Mouse (Mus musculus): ENCODE data around the gene Il10rb.

The Il10rb gene

GRCm38 (mm10) chr16:91398030-91398429 is 7.9 kb upstream of the Il10rb start:
- ChIA-PET CTCF (interaction anchor here in 1 of 4 experiments (0.6 kb wide), 1 partner anchor 42 kb away, joined by 3 read pairs; no protein-coding TSS in a partner anchor), POLR2A (no interaction called here)

DNA sequence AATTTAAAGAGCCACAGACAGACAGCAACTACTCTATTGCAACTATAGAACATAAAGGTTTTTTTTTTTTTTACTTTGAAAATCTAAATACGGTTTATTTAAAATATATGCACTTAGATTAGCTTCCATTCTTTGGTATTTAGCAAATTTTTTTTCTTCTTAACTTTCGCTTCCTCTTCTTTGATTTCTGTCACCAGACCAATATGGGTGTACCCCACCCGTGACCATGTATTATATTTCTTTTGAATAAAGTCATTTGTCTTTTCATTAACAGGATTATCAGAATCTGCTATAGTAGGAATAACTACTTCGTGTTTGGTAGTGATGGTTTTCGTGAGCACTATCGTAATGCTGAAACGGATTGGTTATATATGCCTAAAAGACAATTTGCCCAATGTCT is 7.0 kb upstream of the Il10rb start:
- POLR2A ChIA-PET: no interaction called here
- CTCF ChIA-PET: interaction anchor here in 2 of 4 experiments (0.6 to 0.7 kb wide), 3 partner anchors 17 to 139 kb away, joined by 3 read pairs; no protein-coding TSS in a partner anchor

GRCm38 (mm10) chr16:91401569-91402165 is 4.3 kb upstream of the Il10rb start:
- CTCF ChIA-PET: interaction anchor here in 1 of 4 experiments (1.5 kb wide), 1 partner anchor 43 kb away, joined by 5 read pairs; no protein-coding TSS in a partner anchor
- POLR2A ChIA-PET: no interaction called here

GRCm38 (mm10) chr16:91403784-91404183 is 2.2 kb upstream of the Il10rb start:
- ChIA-PET CTCF (no interaction called here), POLR2A (no interaction called here)

- CTCF ChIA-PET: no interaction called here
- POLR2A ChIA-PET: no interaction called here
Measured at GRCm38 (mm10) chr16:91404187-91404586, 1.8 kb upstream of the Il10rb start.

DNA sequence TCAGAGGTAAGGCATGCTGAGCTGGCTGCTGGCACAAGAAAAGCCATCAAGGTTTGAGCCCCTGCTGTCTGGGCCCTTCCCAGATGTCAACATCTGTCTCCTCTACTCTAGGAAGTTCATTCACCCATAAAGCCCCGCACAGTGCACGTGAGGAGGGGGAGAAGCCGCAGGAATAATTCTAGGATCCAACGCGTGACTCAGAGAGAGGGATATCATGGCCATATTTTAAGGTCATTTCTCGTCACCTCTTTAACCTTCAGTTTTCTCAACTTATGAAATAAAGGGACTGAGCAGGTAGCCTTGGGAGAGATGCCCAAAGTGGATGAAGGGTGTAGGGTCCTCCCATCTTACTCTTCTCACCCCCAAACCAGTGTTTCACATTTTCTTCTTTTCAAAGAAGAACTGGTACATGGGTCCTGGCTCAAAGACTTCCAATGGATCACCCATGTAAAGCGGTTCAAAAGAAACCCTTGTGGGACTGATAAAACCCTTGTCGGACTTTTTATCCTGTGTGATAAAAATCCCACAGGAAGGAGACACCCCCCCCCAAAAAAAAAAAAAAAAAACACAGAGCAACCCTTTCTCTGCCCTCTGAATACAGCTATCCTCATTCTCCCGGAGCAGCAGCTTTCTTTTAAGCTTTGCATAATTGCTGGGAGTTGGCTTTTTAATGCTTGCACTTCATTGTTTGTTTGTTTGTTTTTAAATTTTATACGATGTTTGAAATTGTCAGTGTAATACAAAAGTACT is 961 bp upstream of the Il10rb start:
- POLR2A ChIA-PET: interaction anchor here in 3 of 4 experiments (0.5 to 1.8 kb wide), 13 partner anchors 10 to 588 kb away, joined by 3 to 5 read pairs (median 4); partner anchors contain the start of genes Ifnar1 (in 3 of the 3), Gart (in 1 of the 3), Ifnar2 (in 1 of the 3) and Son (in 1 of the 3)
- CTCF ChIA-PET: interaction anchor here in 3 of 4 experiments (0.8 to 2.6 kb wide), 3 partner anchors 9 to 46 kb away, joined by 4 to 9 read pairs (median 4); no protein-coding TSS in a partner anchor

GRCm38 (mm10) chr16:91406585-91407220 is 739 bp downstream of the Il10rb start:
- ChIA-PET POLR2A (interaction anchor here in 3 of 4 experiments (0.6 to 2.0 kb wide), 13 partner anchors 10 to 240 kb away, joined by 3 to 7 read pairs (median 4); partner anchors contain the start of genes Ifnar1 (in 2 of the 3), Gart (in 1 of the 3) and Son (in 1 of the 3)), CTCF (interaction anchor here (0.7 to 2.6 kb wide), 6 partner anchors 11 to 1870 kb away, joined by 3 to 9 read pairs (median 4); no protein-coding TSS in a partner anchor)

DNA sequence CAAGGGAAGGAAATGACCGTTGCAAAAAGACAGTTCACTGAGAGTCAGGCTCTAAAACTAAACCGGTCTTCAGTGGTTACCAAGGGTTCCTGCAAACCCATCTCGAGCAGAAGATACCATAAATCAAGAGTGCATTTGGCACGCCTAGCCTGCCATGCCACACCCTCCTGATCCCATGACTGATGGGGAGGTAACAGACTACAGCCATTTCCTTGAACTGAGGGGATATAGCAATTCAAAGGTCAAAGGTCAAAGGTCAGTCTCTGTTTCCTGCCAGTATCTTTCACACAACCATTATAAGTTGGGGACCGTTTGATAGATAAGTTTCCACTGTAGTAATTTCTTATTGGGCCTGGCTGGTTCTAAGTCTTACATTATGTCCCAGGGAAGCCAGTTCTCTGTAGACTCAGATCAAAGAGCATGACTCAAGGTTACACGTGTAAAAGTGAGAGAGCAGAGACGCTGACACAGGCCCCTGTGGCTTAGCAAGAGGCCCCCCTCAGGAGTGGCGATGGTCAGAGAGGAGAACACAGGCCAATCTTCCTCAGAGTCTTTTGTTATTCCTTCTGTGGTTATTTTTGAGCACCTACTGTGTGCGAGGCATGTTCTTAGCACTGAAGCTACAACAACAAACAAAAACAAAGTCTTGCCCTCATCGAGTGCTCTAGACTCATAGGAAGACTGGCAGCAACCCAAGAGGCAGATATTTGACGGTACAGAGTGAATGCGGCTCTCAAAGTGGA is 7.3 kb downstream of the Il10rb start:
- POLR2A ChIA-PET: interaction anchor here in 1 of 4 experiments (0.6 to 0.7 kb wide), 2 partner anchors 22 to 540 kb away, joined by 3 read pairs; no protein-coding TSS in a partner anchor
- CTCF ChIA-PET: interaction anchor here in 1 of 4 experiments (0.5 kb wide), 1 partner anchor 190 kb away, joined by 3 read pairs; no protein-coding TSS in a partner anchor

DNA sequence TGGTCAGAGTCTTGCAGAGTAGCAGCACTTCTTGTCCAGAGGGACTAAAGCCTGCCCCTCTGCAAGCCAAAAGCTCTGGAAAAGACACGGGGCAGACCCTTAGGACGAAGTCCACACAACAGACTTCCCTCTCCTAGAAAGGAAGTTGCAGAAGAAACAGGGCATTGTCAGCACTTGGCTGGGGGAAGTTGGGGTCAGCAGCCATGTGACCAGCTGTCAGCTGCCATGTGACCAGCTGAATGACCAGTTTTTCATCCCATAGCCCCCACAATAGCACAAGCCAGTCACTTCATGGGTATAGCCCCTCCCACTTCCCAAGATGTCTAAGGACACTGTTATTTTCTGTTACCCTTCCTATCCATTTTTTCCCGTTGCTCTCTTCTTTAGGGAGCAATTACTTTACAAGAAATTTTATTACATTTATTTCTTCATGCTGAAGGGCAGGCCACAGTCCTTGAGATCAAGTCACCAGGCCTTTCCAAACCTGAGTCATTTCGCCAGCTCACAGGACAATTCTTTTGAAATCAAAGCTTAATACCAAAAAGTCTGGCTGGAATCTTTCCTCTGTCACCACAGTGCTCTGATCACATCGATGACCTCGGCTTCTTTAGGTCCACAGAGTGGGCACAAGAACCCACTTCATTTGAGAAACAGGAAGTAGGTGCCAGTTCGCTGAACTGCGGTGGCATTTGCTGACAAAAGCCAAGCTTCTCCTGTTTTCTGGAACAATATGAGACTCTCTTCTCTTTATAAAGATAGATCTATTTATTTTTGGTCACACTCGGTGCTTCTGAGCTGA is 9.6 kb downstream of the Il10rb start:
- ChIA-PET POLR2A (interaction anchor here in 3 of 4 experiments (0.6 to 1.5 kb wide), 3 partner anchors 10 to 301 kb away, joined by 3 to 4 read pairs (median 3); no protein-coding TSS in a partner anchor), CTCF (interaction anchor here in 2 of 4 experiments (0.6 to 0.7 kb wide), 2 partner anchors 17 to 35 kb away, joined by 3 read pairs; no protein-coding TSS in a partner anchor)

- POLR2A ChIA-PET: interaction anchor here in 2 of 4 experiments (0.6 to 1.5 kb wide), 2 partner anchors 16 to 300 kb away, joined by 3 to 4 read pairs; no protein-coding TSS in a partner anchor
- CTCF ChIA-PET: interaction anchor here in 3 of 4 experiments (0.6 to 0.7 kb wide), 4 partner anchors 18 to 351 kb away, joined by 3 to 10 read pairs (median 3); no protein-coding TSS in a partner anchor
Measured at GRCm38 (mm10) chr16:91416357-91416756, 10.4 kb downstream of the Il10rb start.

DNA sequence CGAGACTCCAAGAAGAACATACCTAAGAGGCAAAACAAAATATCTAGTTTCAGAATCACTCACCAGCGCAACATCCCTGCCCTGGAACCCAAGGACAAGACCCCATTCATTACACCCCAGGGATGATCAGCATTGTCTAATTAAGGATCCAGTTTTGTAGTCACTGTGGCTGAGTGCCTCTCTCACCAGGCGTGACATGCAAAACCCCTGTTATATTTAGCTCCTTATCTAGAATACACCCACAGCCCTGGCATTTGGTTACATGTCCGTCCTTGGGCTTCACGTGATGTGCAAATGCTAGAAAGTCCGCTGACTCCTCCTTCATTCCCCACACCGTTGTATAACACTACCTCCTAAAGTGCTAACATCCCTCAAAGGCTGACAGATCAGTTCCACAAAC is 11.0 kb downstream of the Il10rb start:
- ChIA-PET POLR2A (interaction anchor here in 1 of 4 experiments (1.5 kb wide), 1 partner anchor 15 kb away, joined by 4 read pairs; no protein-coding TSS in a partner anchor), CTCF (interaction anchor here in 1 of 4 experiments (0.6 kb wide), 1 partner anchor 352 kb away, joined by 3 read pairs; no protein-coding TSS in a partner anchor)

DNA sequence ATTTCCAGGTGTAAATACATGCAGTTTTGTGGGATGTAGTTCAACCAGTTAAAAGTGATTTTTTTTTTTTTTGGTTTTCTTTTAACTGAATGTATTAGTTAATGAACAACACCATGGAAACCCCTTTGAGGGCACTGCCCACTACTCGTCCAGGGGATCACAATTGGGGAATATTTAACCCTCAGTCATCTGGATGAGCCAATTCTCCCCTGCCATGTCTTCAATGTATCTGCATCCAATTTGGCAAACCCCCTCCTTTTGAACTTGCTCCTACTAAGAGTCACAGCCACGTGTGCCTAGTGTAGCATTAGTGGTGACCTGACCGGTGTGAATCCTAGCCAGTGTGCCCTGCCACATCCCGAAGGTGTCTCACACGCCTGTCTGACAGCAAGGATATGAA is 12.6 kb downstream of the Il10rb start:
- ChIA-PET POLR2A (no interaction called here), CTCF (no interaction called here)

GRCm38 (mm10) chr16:91425816-91426215 is 19.9 kb downstream of the Il10rb start:
- CTCF ChIA-PET: interaction anchor here in 1 of 4 experiments (2.4 kb wide), 1 partner anchor 20 kb away, joined by 5 read pairs; the partner anchor contains the start of gene Il10rb
- POLR2A ChIA-PET: interaction anchor here in 2 of 4 experiments (1.0 to 1.6 kb wide), 6 partner anchors 19 to 221 kb away, joined by 3 to 6 read pairs (median 4); partner anchors contain the start of genes Gart (in 1 of the 2), Ifnar1 (in 1 of the 2), Il10rb (in 1 of the 2) and Son (in 1 of the 2)

DNA sequence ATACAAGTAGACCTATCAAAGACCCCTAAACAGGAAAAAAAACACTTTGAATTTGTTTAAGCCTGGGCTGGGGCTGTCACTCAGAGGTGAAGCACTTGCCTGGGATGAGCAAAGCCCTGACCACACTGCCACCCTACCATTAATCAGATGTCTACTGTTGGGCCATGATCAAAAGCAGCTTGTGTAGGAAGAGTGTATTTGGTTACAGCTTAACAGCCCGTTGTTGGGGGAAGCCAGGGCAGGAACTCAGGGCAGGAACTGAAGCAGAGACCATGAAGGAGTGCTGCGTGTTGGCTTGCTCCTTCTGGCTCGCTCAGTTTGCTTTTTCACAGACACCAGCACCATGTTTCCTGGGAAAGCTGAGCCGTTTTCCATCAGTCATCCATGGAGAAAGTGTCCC is 20.6 kb downstream of the Il10rb start:
- POLR2A ChIA-PET: interaction anchor here in 2 of 4 experiments (1.3 to 1.6 kb wide), 3 partner anchors 21 to 59 kb away, joined by 4 to 6 read pairs (median 5); partner anchors contain the start of genes Ifnar1 (in 1 of the 2) and Il10rb (in 1 of the 2)
- CTCF ChIA-PET: no interaction called here

DNA sequence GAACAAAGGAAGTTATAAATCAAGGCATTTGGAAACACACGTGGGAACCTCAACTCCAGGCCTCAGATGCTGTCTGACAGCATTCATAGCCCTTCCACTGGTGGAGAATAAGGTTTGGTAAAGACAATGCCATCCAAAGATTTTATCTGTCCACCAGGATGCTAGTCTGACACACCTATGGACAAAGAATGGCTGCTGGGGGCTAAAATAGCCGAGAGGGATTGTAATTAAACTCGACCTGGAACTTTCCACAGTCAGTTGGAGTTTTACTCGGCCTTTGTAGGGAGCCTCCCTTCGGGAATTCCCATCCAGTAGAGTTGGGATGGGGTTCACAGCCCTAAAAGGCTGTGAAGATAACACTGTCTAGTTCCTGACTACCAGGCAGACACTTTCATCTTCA is 21.5 kb downstream of the Il10rb start:
- POLR2A ChIA-PET: no interaction called here
- CTCF ChIA-PET: no interaction called here

- POLR2A ChIA-PET: no interaction called here
- CTCF ChIA-PET: no interaction called here
Measured at GRCm38 (mm10) chr16:91428259-91428865, 22.4 kb downstream of the Il10rb start.
